Mouse (Mus musculus) 416B (cell line): ENCODE results near the gene 4921524J17Rik.
A peak's percentile ranks its signal among the peaks of the same experiment; 100 is the strongest.

ENCODE experiments used
- DNase-seq: peaks from one replicate; pipeline ENCODE4 v3.0.0; 2011; ENCODE audit warnings: low read depth

4921524J17Rik gene

GRCm38 (mm10) chr8:85432168-85433016, at the start of gene 4921524J17Rik:
4921524J17Rik (minus strand) TSS chr8:85432833.
- DNase-seq, result peak; percentile 96

DNA sequence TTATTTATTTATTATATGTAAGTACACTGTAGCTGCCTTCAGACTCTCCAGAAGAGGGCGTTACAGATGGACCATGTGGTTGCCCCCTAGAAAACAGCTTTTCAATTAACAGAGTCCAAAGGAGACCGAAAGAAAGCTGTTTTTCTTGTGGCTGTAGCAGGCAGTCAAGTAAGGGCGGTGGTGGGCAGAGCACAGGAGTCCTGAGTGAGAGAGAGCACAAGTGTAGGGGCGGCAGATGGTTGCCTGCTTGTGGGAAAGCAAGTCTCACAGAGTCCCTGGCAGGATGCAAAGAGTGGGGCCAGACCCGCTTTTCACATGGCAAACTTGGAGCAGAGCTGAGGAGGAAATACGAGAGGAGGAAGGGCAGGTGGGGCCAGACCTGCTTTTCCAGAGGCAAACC, 49.8 kb upstream of the 4921524J17Rik start:
- DNase-seq, result no peak

GRCm38 (mm10) chr8:85481900-85482299, 49.3 kb upstream of the 4921524J17Rik start:
- peak; percentile 41 for DNase-seq

DNA sequence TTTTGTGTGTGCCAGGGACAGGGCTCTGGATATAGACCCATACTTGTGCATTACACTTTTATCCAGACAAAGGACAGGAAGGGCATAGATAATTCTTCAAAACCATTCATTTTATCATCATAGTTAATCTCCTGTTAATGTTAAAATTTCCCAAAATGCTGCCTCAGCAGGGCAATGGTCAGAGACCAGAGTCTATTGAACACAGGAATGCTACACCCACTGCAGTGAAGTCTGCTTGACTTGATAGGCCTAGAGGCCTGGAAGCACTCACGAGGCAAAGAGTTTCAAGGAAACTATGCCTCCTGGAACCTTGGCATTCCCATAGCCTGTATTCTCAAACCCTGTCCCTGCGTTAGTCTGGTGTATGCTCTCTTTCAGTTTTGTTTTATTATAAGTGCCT, 47.1 kb upstream of the 4921524J17Rik start:
- no peak for DNase-seq

DNA sequence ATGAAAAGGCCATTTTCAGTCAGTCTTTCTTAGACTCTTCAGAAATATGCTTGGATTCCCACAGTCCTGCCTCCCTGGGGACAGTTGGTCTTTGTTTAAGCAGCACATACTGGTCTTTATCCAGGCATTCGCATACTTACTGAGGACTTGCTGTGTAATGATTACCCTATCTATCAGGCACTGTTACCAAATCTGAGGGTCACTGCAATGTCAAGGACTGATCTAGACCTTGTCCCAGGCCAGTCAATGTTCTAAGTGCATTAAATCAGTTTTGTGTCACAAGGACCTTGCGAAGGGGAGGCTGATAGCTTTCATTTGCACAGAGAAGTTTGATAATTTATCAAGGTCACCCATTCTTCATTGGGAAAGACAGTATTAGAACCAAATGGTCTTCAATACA, 45.8 kb upstream of the 4921524J17Rik start:
- no peak for DNase-seq

- DNase-seq, result no peak
Observed at GRCm38 (mm10) chr8:85476970-85477545, 44.4 kb upstream of the 4921524J17Rik start.

DNA sequence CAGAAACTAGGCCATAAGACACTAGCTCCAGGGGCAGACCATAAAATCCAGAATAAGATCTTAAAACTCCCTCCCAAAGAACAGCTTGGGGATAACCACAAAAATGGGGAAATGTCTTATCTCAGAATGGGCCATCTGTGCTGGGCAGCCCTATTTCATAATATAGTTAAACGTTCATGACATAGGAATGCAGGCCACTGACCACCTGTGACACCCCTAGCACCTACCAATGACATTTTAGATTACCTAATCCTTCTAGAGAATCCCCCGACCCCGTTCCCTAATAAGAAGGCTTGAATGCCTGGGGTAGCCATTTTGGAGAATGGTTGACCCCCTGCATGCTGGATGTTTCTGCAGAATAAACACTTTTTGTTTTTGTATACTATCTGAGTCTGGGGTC, 42.3 kb upstream of the 4921524J17Rik start:
- DNase-seq, result peak; percentile 56

- no peak for DNase-seq
Observed at GRCm38 (mm10) chr8:85473246-85473645, 40.6 kb upstream of the 4921524J17Rik start.

GRCm38 (mm10) chr8:85472800-85473199, 40.2 kb upstream of the 4921524J17Rik start:
- no peak for DNase-seq

- DNase-seq, result no peak
Observed at GRCm38 (mm10) chr8:85470753-85471152, 38.1 kb upstream of the 4921524J17Rik start.

DNA sequence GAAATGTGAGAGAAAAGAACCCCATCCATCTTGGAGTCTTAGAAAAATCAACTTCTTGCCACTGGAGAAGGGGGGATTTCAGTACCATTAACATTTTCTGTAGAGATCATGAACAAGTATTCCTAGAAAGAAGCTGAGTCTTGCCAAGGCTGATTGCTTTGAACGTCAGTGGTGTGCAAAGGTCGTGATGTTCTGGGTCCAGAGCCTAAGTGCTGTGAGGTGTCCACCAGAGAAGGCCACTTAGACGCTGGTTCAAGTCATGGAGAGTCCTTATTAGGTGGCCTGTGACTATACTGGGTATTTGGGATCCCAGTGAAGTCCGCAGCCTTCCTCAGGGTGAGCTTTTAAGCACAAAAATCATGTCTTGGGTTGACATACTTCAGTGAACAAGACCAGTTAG, 33.4 kb upstream of the 4921524J17Rik start:
- DNase-seq, result no peak

DNA sequence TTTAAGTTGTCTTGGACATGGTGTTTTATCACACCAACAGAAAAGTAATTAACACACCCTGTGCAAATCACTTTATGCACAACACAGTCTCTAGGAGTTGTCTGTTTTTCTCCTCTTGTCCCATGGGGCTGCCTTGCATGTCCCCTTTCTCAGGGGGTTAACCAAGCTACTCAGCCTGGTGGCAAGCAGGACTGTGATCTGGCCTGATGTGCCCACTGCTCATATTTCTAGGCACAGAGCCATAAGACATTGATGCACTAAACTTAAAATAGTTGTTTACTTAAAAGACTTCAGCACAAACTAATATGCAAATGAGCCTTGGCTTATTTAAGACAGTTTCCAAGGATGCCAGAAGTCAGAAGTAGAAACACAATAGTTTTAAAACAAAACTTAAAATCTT, 31.7 kb upstream of the 4921524J17Rik start:
- DNase-seq, result no peak

DNA sequence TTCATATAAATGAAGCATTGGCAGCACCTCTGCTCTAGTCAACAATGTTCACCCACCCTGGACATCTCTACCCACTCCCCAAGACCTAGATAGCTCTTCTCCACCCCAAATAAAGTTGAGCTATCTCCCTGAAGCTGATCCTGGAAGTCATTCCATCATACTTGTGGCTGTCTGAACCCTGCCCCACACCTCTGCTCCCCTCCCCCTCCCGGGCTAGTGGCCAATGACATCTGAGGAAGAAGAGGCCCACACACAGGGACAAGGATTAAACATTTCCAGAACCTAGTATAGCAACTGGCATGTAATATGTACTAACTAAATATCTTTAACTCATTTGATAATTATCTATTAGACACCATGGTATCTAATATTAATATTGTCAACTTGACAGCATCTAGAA, 29.8 kb upstream of the 4921524J17Rik start:
- DNase-seq, result no peak

DNA sequence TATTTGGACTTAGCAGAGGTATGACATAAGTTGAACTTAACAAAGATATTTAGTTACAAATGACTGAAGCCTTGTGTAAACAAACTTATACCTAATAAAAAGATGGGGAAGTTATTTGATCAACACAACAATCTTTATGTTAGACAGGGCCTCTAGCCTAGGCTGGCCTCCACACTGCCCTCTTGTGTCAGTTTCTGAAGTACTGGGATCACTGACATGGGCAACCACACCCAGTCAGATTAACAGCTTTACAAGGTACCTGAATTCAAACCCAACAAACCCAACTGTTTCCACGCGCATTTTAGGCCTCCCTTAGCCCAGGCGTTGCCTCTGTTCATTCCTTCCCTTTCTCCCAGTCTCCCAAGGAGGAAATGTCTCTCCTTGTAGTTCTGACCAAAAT, 28.7 kb upstream of the 4921524J17Rik start:
- DNase-seq, result peak; percentile 57

GRCm38 (mm10) chr8:85460804-85461203, 28.2 kb upstream of the 4921524J17Rik start:
- DNase-seq, result peak; percentile 34

DNA sequence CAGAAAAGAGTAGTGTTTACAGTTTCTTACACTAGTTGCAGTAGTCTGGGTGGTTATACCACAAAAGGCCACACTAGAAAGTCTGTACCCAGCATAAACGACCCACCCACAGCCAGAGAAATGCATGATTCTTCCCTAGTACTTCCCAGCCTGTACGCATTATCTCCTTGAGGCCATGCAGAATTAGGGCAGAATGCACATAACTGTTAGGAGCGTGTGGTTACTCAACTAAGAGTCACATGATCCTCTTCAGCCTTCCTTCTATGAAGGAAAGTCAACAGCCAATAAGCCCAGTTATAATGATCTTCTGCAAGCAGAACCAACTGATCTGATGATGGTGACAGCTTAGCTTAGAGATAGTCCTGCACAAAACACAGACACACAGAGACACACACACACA, 26.9 kb upstream of the 4921524J17Rik start:
- DNase-seq, result no peak

- DNase-seq, result peak; percentile 94
Observed at GRCm38 (mm10) chr8:85456536-85456935, 23.9 kb upstream of the 4921524J17Rik start.

- no peak for DNase-seq
Observed at GRCm38 (mm10) chr8:85454750-85455149, 22.1 kb upstream of the 4921524J17Rik start.

- no peak for DNase-seq
Observed at GRCm38 (mm10) chr8:85453256-85453655, 20.6 kb upstream of the 4921524J17Rik start.

GRCm38 (mm10) chr8:85452328-85452727, 19.7 kb upstream of the 4921524J17Rik start:
- DNase-seq, result peak; percentile 65

GRCm38 (mm10) chr8:85450335-85450734, 17.7 kb upstream of the 4921524J17Rik start:
- DNase-seq, result peak; percentile 86

DNA sequence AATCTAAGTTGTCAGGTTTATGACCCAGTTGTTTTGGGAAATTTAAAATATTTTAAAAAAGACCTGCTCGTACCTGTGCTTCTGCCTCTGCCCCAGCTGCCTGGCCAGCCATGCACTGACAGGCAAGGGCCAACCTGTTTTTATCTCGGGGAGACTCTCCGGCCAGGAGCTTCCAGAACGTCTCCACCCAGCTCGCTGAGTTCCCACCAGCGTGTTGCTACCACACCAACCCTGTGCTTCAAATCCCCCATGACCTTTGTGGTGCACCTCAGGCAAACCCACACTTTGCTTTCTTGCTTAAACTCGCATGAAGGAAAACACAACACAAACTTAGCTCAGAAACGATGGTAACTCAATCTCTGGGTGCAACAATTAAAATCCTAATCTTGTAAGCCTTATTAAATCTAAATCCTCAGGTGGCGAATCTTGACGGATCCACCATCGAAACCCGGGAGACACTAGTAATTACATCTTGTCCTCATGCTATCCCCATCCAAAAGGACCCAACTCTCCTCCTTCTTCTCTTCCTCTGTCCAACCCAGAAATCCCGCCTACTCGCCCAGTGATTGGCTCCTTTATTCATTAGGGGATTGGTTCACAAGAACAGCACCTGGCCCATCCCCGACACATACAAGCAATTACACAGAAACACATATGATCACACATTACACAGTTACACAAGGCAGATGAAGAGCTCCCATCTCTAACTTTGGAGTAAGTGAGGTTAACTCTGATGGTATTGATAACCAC, 13.5 kb upstream of the 4921524J17Rik start:
- no peak for DNase-seq

DNA sequence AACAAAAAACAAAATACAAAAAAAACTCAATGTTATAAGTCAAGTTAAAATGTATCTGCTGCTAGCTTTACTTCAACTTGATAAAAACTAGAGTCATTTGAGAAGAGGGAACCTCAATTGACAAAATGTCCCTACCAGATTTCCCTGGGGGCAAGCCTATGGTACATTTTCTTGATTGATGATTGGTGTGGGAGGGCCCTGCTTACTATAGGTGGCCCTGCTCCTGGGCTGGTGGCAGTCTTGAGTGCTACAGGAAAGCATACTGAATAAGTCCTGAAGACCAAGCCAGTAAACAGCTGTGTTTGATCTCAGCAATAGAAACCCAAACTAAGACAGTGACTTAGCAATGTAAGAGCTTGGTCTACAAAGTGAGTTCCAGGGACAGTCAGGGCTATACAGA, 11.5 kb upstream of the 4921524J17Rik start:
- no peak for DNase-seq
